Mouse (Mus musculus) lung, postnatal 0 days (tissue): Measurements from ENCODE around the gene Toe1. TPM values are rescaled to one million over a fixed set of nuclear protein-coding genes. Genes with fewer than 3 reads are reported as not detected.

Source experiments
- ATAC-seq: fragments of 200-750 bp; cut with Nextera tagmentation; 2 replicates; pipeline ENCODE4 v1.8.0; 2017; ENCODE audit warnings: moderate library complexity
- DNase-seq: peaks from one replicate; pipeline ENCODE4 v3.0.0-alpha.2; 2016; ENCODE audit warnings: low spot score
- H3K27ac ChIP-seq: fragments of 300-500 bp; sonication (generic); 2 replicates; pipeline ENCODE4 v1.5.1; 2014; ENCODE audit warnings: antibody characterized with exemption, mild to moderate bottlenecking, low read length, mixed read lengths
- H3K27me3 ChIP-seq: fragments of 300-500 bp; sonication (generic); replicated peaks from 2 replicates; pipeline ENCODE4 v1.6.1; 2014; ENCODE audit warnings: low read length, mixed read lengths; ENCODE audit not compliant: insufficient read depth
- H3K36me3 ChIP-seq: fragments of 300-500 bp; sonication (generic); 2 replicates; pipeline ENCODE4 v1.6.1; 2014; ENCODE audit warnings: low read length, mixed read lengths; ENCODE audit not compliant: insufficient read depth
- H3K4me1 ChIP-seq: fragments of 300-500 bp; sonication (generic); 2 replicates; pipeline ENCODE4 v1.6.1; 2014; ENCODE audit warnings: antibody characterized with exemption, low read depth, low read length, mixed read lengths; ENCODE audit not compliant: insufficient read depth
- H3K4me2 ChIP-seq: fragments of 300-500 bp; sonication (generic); replicated peaks from 2 replicates; pipeline ENCODE4 v1.6.1; 2014; ENCODE audit warnings: low read depth, mild to moderate bottlenecking, low read length, moderate library complexity, mixed read lengths
- H3K4me3 ChIP-seq: fragments of 300-500 bp; sonication (generic); 2 replicates; pipeline ENCODE4 v1.5.1; 2014; ENCODE audit warnings: low read depth, low read length
- H3K9ac ChIP-seq: fragments of 300-500 bp; sonication (generic); replicated peaks from 2 replicates; pipeline ENCODE4 v1.6.1; 2014; ENCODE audit warnings: low read depth, mild to moderate bottlenecking
- H3K9me3 ChIP-seq: fragments of 300-500 bp; sonication (generic); 2 replicates; pipeline ENCODE4 v1.6.1; 2016; ENCODE audit warnings: low read length, mixed read lengths
- CTCF ChIP-seq: IDR thresholded peaks from 2 replicates; pipeline ENCODE4 v1.5.1; 2016; ENCODE audit warnings: antibody characterized with exemption, mild to moderate bottlenecking
- EP300 ChIP-seq: IDR thresholded peaks from 2 replicates; pipeline ENCODE4 v1.6.1; 2016; ENCODE audit warnings: antibody characterized with exemption, mild to moderate bottlenecking, control low read depth
- WGBS: fragments of 180-500 bp; shearing (Covaris S2); extraction: QIAGEN DNeasy Blood & Tissue Kit; methylation state at CpG from one replicate; pipeline ENCODE4 v1.1.7; 2014; 5-methylcytosine and 5-hydroxymethylcytosine counted together
- polyA plus RNA-seq: library from polyadenylated mRNA; unstranded; fragments of >200 nt; fragmentation: Nextera tagmentation; extraction: Ambion mirVana; gene quantifications from 2 replicates; pipeline ENCODE4 v1.2.1, GENCODE M21; 2015

The Toe1 gene
- polyA plus RNA-seq, 1 experiment from 2014 or later: 20.7 TPM

GRCm38 (mm10) chr4:116796442-116797110 lies 10.9 kb downstream of the Toe1 start:
- Histone ChIP-seq H3K4me3 (no peak overlapping the region), H3K27ac (no peak overlapping the region), H3K27me3 (no peaks in the 10 kb centered on the region), H3K4me2 (no peak overlapping the region), H3K9me3 (no peaks in the 10 kb centered on the region), H3K9ac (no peak overlapping the region), H3K4me1 (no peaks in the 10 kb centered on the region), H3K36me3 (no peaks in the 10 kb centered on the region; the same call in 1 of the 2 replicates)
- DNase-seq: no peak
- WGBS: 24% methylated on average over 1 of the region's 1 CpGs
- ATAC-seq: no peak
- TF ChIP-seq CTCF (no peak), EP300 (no peak)

DNA sequence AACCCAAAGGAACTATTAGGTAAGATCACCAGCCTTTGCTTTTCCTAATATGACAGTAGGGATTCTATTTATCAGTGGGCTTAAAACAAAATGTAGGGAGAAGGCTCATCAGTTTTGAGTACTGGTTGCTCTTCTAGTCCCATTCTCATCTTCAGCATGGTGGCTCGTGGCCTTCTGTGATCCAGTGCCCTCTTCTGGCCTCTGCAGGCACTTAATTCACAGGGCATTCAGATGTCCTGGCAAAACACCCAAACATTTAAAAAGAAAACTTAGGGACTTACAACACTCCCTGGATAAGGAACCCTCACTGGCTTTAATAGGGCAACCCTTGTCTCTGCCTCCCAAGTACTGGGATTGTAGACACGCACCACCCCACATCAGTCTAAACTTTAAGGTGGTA lies 13.2 kb downstream of the Toe1 start:
- Histone ChIP-seq H3K9me3 (no peaks in the 10 kb centered on the region), H3K4me3 (no peak overlapping the region), H3K36me3 (no peaks in the 10 kb centered on the region; the same call in 1 of the 2 replicates), H3K27ac (no peak overlapping the region), H3K4me2 (no peak overlapping the region), H3K9ac (no peak overlapping the region), H3K27me3 (no peaks in the 10 kb centered on the region), H3K4me1 (no peaks in the 10 kb centered on the region)
- 76% methylated on average over 2 of the region's 2 CpGs for WGBS
- ATAC-seq: no peak
- no peak for DNase-seq
- TF ChIP-seq CTCF: no peak
- no peak for TF ChIP-seq EP300

DNA sequence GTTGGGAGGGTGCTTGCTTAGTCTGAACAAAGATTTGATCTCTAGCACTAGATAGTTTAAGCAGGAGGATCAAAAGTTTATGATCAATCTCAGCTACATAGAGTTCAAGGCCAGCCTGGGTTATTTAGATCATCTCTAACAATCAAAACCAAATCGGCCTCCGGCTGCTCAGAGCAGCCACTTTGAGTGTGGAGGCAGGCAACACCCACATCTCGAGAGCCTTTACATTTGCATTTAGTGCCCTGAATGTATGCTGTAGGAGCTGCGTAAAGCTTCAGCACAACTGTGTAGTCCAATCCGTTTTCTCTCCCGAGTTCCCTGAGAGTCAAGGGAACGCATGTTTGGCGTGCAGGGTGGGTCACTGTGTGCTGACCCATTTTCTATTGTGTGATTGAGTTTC lies 15.0 kb downstream of the Toe1 start:
- ATAC-seq (no peak), DNase-seq (no peak)
- WGBS: 84% methylated on average over 8 of the region's 8 CpGs
- no peaks in the 10 kb centered on the region for H3K9me3 ChIP-seq
- no peaks in the 10 kb centered on the region; the same call in 1 of the 2 replicates for H3K36me3 ChIP-seq
- no peaks in the 10 kb centered on the region for H3K4me1 ChIP-seq
- no peak overlapping the region for H3K4me3 ChIP-seq
- no peak overlapping the region for H3K27ac ChIP-seq
- no peaks in the 10 kb centered on the region for H3K27me3 ChIP-seq
- no peak overlapping the region for H3K9ac ChIP-seq
- no peak overlapping the region for H3K4me2 ChIP-seq
- TF ChIP-seq EP300 (no peak), CTCF (no peak)

DNA sequence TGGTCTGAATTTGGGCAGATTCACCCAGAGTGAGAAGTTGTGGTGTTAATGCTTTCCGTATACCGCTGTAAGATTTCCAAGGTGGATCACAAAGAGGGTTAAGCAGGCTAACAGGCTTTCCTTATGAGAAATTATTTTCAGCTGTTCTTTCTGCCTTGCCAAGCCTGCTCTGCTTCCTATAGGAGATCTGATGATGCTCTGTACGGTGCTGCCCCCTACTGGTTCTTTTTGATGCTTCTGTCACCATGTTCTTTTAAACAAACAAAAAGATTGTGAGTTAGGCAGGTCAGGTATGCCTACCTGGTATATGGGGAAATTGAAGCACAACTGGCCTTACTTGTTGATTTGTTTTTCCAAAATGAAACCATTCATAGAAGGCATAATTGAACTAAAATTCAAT lies 18.5 kb downstream of the Toe1 start:
- DNase-seq: peak; percentile 91

GRCm38 (mm10) chr4:116787985-116788760 lies 19.3 kb downstream of the Toe1 start:
- peak; percentile 41 for TF ChIP-seq CTCF
- TF ChIP-seq EP300: no peak
- H3K4me3 ChIP-seq: no peak overlapping the region
- 35% methylated on average over 7 of the region's 7 CpGs for WGBS
- no peaks in the 10 kb centered on the region for H3K27me3 ChIP-seq
- no peaks in the 10 kb centered on the region for H3K9me3 ChIP-seq
- no peak overlapping the region for H3K9ac ChIP-seq
- H3K27ac ChIP-seq: no peak overlapping the region
- H3K4me2 ChIP-seq: no peak overlapping the region
- no peaks in the 10 kb centered on the region; the same call in 1 of the 2 replicates for H3K36me3 ChIP-seq
- peak; percentile 54 for ATAC-seq
- peak; percentile 65 for DNase-seq
- H3K4me1 ChIP-seq: no peaks in the 10 kb centered on the region

More for the DNA sequence above, 18.5 kb downstream of the Toe1 start:
- Histone ChIP-seq H3K9me3 (no peaks in the 10 kb centered on the region), H3K4me2 (no peak overlapping the region), H3K27me3 (no peaks in the 10 kb centered on the region), H3K4me3 (no peak overlapping the region), H3K36me3 (no peaks in the 10 kb centered on the region; the same call in 1 of the 2 replicates), H3K27ac (no peak overlapping the region), H3K9ac (no peak overlapping the region), H3K4me1 (no peaks in the 10 kb centered on the region)
- ATAC-seq: peak; percentile 75
- TF ChIP-seq EP300: no peak
- peak; percentile 90 for TF ChIP-seq CTCF
- 7% methylated on average over 3 of the region's 3 CpGs for WGBS

DNA sequence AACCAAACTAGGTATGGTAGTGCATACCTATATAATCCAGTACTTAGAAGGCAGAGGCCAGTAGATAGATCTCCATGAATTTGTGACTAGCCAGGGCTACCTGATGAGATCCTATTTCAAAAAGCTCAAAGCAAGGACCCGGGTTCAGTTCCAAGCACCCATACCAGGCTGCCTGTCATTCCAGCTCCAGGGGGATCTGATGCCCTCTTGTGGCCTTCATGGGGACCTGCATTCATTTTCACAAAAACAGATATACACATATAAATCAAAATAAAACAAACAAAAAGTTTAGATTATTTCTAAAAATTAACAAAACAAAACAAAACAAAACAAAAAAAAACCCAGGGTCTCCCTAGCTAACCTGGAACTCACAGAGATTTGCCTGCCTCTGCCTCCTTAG lies 20.9 kb downstream of the Toe1 start:
- no peaks in the 10 kb centered on the region for H3K9me3 ChIP-seq
- H3K4me3 ChIP-seq: no peak overlapping the region
- no peak overlapping the region for H3K9ac ChIP-seq
- no peaks in the 10 kb centered on the region for H3K36me3 ChIP-seq
- TF ChIP-seq EP300: no peak
- TF ChIP-seq CTCF: peak; percentile 26
- WGBS: 85% methylated on average over 1 of the region's 1 CpGs
- ATAC-seq: no peak
- H3K4me1 ChIP-seq: no peaks in the 10 kb centered on the region
- DNase-seq: no peak
- H3K27me3 ChIP-seq: no peaks in the 10 kb centered on the region
- H3K27ac ChIP-seq: no peak overlapping the region
- H3K4me2 ChIP-seq: no peak overlapping the region
